Mouse (Mus musculus): ENCODE measurements around the gene Ryr2. TPM values are rescaled to one million over a fixed set of nuclear protein-coding genes. Genes with fewer than 3 reads are reported as not detected.
"Not testable (repeated sequence)": the region's sequence is repeated elsewhere in the genome, so short reads cannot be mapped to it uniquely, and the experiment has no call there.

Gene Ryr2
- not detected for polyA plus RNA-seq (2017; shearing (Covaris generic))

- no peak for ATAC-seq
Observed at GRCm38 (mm10) chr13:12106662-12107632, at the start of gene Ryr2. Gene Ryr2 (minus strand): TSS chr13:12106945.

GRCm38 (mm10) chr13:12153922-12154321, 47.2 kb upstream of the Ryr2 start:
- no peak for ATAC-seq

- no peak for ATAC-seq
Observed at GRCm38 (mm10) chr13:12146918-12147507, 40.3 kb upstream of the Ryr2 start.

- ATAC-seq: no peak
Observed at GRCm38 (mm10) chr13:12146402-12146801, 39.7 kb upstream of the Ryr2 start.

GRCm38 (mm10) chr13:12143347-12143746, 36.6 kb upstream of the Ryr2 start:
- ATAC-seq: no peak

- ATAC-seq: not testable (repeated sequence)
Observed at GRCm38 (mm10) chr13:12136461-12136860, 29.7 kb upstream of the Ryr2 start.

GRCm38 (mm10) chr13:12133549-12133948, 26.8 kb upstream of the Ryr2 start:
- ATAC-seq: no peak

- no peak for ATAC-seq
Observed at GRCm38 (mm10) chr13:12132160-12132710, 25.5 kb upstream of the Ryr2 start.

GRCm38 (mm10) chr13:12129121-12129520, 22.4 kb upstream of the Ryr2 start:
- no peak for ATAC-seq

- ATAC-seq: no peak
Observed at GRCm38 (mm10) chr13:12126099-12126498, 19.4 kb upstream of the Ryr2 start.

GRCm38 (mm10) chr13:12124940-12125540, 18.3 kb upstream of the Ryr2 start:
- ATAC-seq: no peak

GRCm38 (mm10) chr13:12115551-12115950, 8.8 kb upstream of the Ryr2 start:
- no peak for ATAC-seq

- ATAC-seq: no peak
Observed at GRCm38 (mm10) chr13:12114816-12115215, 8.1 kb upstream of the Ryr2 start.

GRCm38 (mm10) chr13:12108955-12109354, 2.2 kb upstream of the Ryr2 start:
- ATAC-seq: no peak

GRCm38 (mm10) chr13:12105830-12106628, 716 bp downstream of the Ryr2 start:
- ATAC-seq: no peak

GRCm38 (mm10) chr13:12105231-12105829, 1.4 kb downstream of the Ryr2 start:
- ATAC-seq: no peak

- no peak for ATAC-seq
Observed at GRCm38 (mm10) chr13:12104318-12104717, 2.4 kb downstream of the Ryr2 start.

GRCm38 (mm10) chr13:12103017-12103416, 3.7 kb downstream of the Ryr2 start:
- ATAC-seq: no peak

GRCm38 (mm10) chr13:12099446-12099845, 7.3 kb downstream of the Ryr2 start:
- no peak for ATAC-seq

GRCm38 (mm10) chr13:12098981-12099380, 7.8 kb downstream of the Ryr2 start:
- ATAC-seq: no peak

GRCm38 (mm10) chr13:12096382-12096932, 10.3 kb downstream of the Ryr2 start:
- ATAC-seq: no peak

- no peak for ATAC-seq
Observed at GRCm38 (mm10) chr13:12094569-12094968, 12.2 kb downstream of the Ryr2 start.
